Mouse (Mus musculus) layer of hippocampus, adult 18-20 months (tissue): ENCODE data around the gene Trim38. TPM values are rescaled to one million over a fixed set of nuclear protein-coding genes. Genes with fewer than 3 reads are reported as not detected.
A peak's percentile ranks its signal among the peaks of the same experiment; 100 is the strongest.
"Not testable (repeated sequence)": the region's sequence is repeated elsewhere in the genome, so short reads cannot be mapped to it uniquely, and the experiment has no call there.

Experiments used
- DNase-seq, 2 experiments: peaks; one replicate each; pipeline ENCODE4 v3.0.0; 2022; ENCODE audit warnings: low spot score in 2 of 2
- long read RNA-seq: library from polyadenylated mRNA; stranded (forward); transcript quantifications from one replicate; pipeline ENCODE4 v2.0.0, GENCODE M21; 2021
- total RNA-seq, 2 experiments: library from RNA; stranded (reverse); gene quantifications; 2 replicates each; pipeline ENCODE4 v1.2.3; 2021

Gene Trim38
- not detected for total RNA-seq
- long read RNA-seq, result 0 reads

- DNase-seq, result not testable (repeated sequence)
These were observed at the start of gene Trim38 for GRCm38 (mm10) chr13:23769613-23770012. TSS of gene Trim38 (plus strand) at chr13:23769913.

GRCm38 (mm10) chr13:23724239-23724638 lies 45.5 kb upstream of the Trim38 start:
- no peak for DNase-seq

- DNase-seq, result no peak
These were observed 44.5 kb upstream of the Trim38 start for GRCm38 (mm10) chr13:23725213-23725612.

- DNase-seq, result no peak
These were observed 41.1 kb upstream of the Trim38 start for GRCm38 (mm10) chr13:23728472-23729191.

- no peak for DNase-seq
These were observed 40.6 kb upstream of the Trim38 start for GRCm38 (mm10) chr13:23729192-23729525.

- DNase-seq, result no peak
These were observed 40.0 kb upstream of the Trim38 start for GRCm38 (mm10) chr13:23729706-23730105.

- no peak for DNase-seq
These were observed 39.2 kb upstream of the Trim38 start for GRCm38 (mm10) chr13:23730479-23730878.

- DNase-seq, result peak in 1 of 2 experiments; percentile 66
These were observed 37.4 kb upstream of the Trim38 start for GRCm38 (mm10) chr13:23732156-23732804.

- DNase-seq, result no peak
These were observed 32.6 kb upstream of the Trim38 start for GRCm38 (mm10) chr13:23737091-23737490.

- no peak for DNase-seq
These were observed 31.7 kb upstream of the Trim38 start for GRCm38 (mm10) chr13:23738041-23738440.

- peak; percentile 76 to 89 for DNase-seq
These were observed 31.0 kb upstream of the Trim38 start, which contains the start of gene Hist1h1c for GRCm38 (mm10) chr13:23738677-23739068. TSS of gene Hist1h1c (plus strand) at chr13:23738808.

GRCm38 (mm10) chr13:23739069-23739921 lies 30.4 kb upstream of the Trim38 start:
- DNase-seq, result peak; percentile 94 to 98

GRCm38 (mm10) chr13:23739922-23740252 lies 29.8 kb upstream of the Trim38 start:
- no peak for DNase-seq

- no peak for DNase-seq
These were observed 29.4 kb upstream of the Trim38 start for GRCm38 (mm10) chr13:23740256-23740840.

GRCm38 (mm10) chr13:23740910-23741309 lies 28.8 kb upstream of the Trim38 start:
- DNase-seq, result no peak

- no peak for DNase-seq
These were observed 27.7 kb upstream of the Trim38 start for GRCm38 (mm10) chr13:23742007-23742406.

GRCm38 (mm10) chr13:23743215-23743614 lies 26.5 kb upstream of the Trim38 start:
- no peak for DNase-seq

- no peak for DNase-seq
These were observed 25.8 kb upstream of the Trim38 start for GRCm38 (mm10) chr13:23743963-23744362.

- no peak for DNase-seq
These were observed 25.0 kb upstream of the Trim38 start for GRCm38 (mm10) chr13:23744421-23745380.

GRCm38 (mm10) chr13:23745381-23746161 lies 24.1 kb upstream of the Trim38 start, which contains the start of gene Hist1h3c:
TSS of gene Hist1h3c (minus strand) at chr13:23745602.
- peak; percentile 64 to 92 for DNase-seq
